Mouse (Mus musculus) intestine, postnatal 0 days (tissue): ENCODE measurements around the gene Pus7l. TPM values are rescaled to one million over a fixed set of nuclear protein-coding genes. Genes with fewer than 3 reads are reported as not detected.

Experiments used
- ATAC-seq: fragments of 200-750 bp; cut with Nextera tagmentation; 2 replicates; pipeline ENCODE4 v1.8.0; 2017; ENCODE audit warnings: mild to moderate bottlenecking, moderate TSS enrichment, moderate library complexity
- H3K27ac ChIP-seq: fragments of 300-500 bp; sonication (generic); 2 replicates; pipeline ENCODE4 v1.5.1; 2014; ENCODE audit warnings: mild to moderate bottlenecking, low read depth, low read length, moderate library complexity
- H3K27me3 ChIP-seq: fragments of 300-500 bp; sonication (generic); replicated peaks from 2 replicates; pipeline ENCODE4 v1.6.1; 2014; ENCODE audit warnings: low read length, mixed read lengths; ENCODE audit not compliant: control insufficient read depth, insufficient read depth
- H3K36me3 ChIP-seq: fragments of 300-500 bp; sonication (generic); 2 replicates; pipeline ENCODE4 v1.6.1; 2014; ENCODE audit warnings: mild to moderate bottlenecking, moderate library complexity; ENCODE audit not compliant: control insufficient read depth, insufficient read depth
- H3K4me1 ChIP-seq: fragments of 300-500 bp; sonication (generic); replicated peaks from 2 replicates; pipeline ENCODE4 v1.6.1; 2014; ENCODE audit warnings: antibody characterized with exemption, low read length, mixed read lengths; ENCODE audit not compliant: control insufficient read depth, insufficient read depth
- H3K4me2 ChIP-seq: fragments of 300-500 bp; sonication (generic); replicated peaks from 2 replicates; pipeline ENCODE4 v1.6.1; 2014; ENCODE audit warnings: low read depth, mild to moderate bottlenecking, moderate library complexity
- H3K4me3 ChIP-seq: fragments of 300-500 bp; sonication (generic); 2 replicates; pipeline ENCODE4 v1.5.1; 2014; ENCODE audit warnings: low read depth, low read length
- H3K9ac ChIP-seq: fragments of 300-500 bp; sonication (generic); 2 replicates; pipeline ENCODE4 v1.6.1; 2014; ENCODE audit warnings: mild to moderate bottlenecking, low read depth, low read length
- H3K9me3 ChIP-seq: fragments of 300-500 bp; sonication (generic); 2 replicates; pipeline ENCODE4 v1.6.1; 2016; ENCODE audit warnings: mixed run types; ENCODE audit not compliant: control insufficient read depth
- CTCF ChIP-seq: sonication (generic); IDR thresholded peaks from 2 replicates; pipeline ENCODE4 v1.5.1; 2016; ENCODE audit warnings: low read depth, mild to moderate bottlenecking, control low read depth, antibody characterized with exemption, moderate library complexity
- WGBS: fragments of 180-500 bp; shearing (Covaris S2); extraction: QIAGEN DNeasy Blood & Tissue Kit; methylation state at CpG from one replicate; pipeline ENCODE4 v1.1.7; 2014; 5-methylcytosine and 5-hydroxymethylcytosine counted together
- polyA plus RNA-seq: library from polyadenylated mRNA; unstranded; fragments of >200 nt; fragmentation: Nextera tagmentation; extraction: Ambion mirVana; gene quantifications from 2 replicates; pipeline ENCODE4 v1.2.1, GENCODE M21; 2015

Pus7l gene
- polyA plus RNA-seq, 1 experiment from 2014 or later = 2.7 TPM

- WGBS = 71% methylated on average over 4 of the region's 4 CpGs
- no peak for ATAC-seq
- peak overlapping the region; percentile 76 for H3K4me2 ChIP-seq
Observed at GRCm38 (mm10) chr15:94544844-94545243, 1.5 kb upstream of the Pus7l start.

DNA sequence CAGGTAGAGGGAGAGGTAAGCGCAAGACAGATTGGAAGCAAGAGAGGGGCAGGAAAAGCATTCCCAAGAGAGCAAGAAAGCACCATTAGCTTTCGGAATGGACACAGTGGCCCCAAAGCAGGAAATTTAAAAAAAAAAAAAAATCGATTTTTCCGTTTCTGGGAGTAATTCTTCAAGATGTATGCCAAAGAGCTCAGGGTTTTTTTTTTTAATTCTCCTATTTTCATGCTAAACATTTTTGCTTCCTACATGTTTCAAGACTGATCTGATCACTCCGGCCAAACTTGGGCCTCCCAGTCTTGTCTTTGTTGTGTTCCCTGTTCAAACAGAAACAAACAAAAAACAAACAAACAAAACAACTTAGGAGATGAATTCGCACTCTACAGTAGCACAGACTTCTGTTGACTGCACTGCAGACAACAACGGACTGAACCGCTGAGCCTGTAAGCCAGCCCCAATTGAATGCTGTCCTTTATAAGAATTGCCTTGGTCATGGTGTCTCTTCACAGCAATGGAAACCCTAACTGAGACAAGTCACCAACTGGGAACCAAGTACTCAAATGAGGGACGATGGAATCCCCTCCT is 797 bp upstream of the Pus7l start:
- H3K4me2 ChIP-seq = peak overlapping the region; percentile 76
- H3K27ac ChIP-seq = peak overlapping the region; percentile 94
- peak overlapping the region; percentile 87 for H3K4me3 ChIP-seq
- TF ChIP-seq CTCF = no peak
- H3K4me1 ChIP-seq = peaks cover 6% of the 10 kb centered on the region; the same call in 1 of the 2 replicates
- 34% methylated on average over 9 of the region's 9 CpGs for WGBS
- ATAC-seq = no peak
- H3K9ac ChIP-seq = peak overlapping the region; percentile 68
- peaks cover 8% of the 10 kb centered on the region for H3K36me3 ChIP-seq
- H3K9me3 ChIP-seq = no peaks in the 10 kb centered on the region
- no peaks in the 10 kb centered on the region for H3K27me3 ChIP-seq

More at GRCm38 (mm10) chr15:94544844-94545243, 1.5 kb upstream of the Pus7l start:
- Histone ChIP-seq H3K4me1 (peaks cover 6% of the 10 kb centered on the region; the same call in 1 of the 2 replicates), H3K27me3 (no peaks in the 10 kb centered on the region), H3K9ac (no peak overlapping the region), H3K9me3 (no peaks in the 10 kb centered on the region), H3K4me3 (no peak overlapping the region), H3K27ac (0 out of 2 replicates have a peak overlapping the region, but pooled peaks have one; percentile 94), H3K36me3 (peaks cover 14% of the 10 kb centered on the region)
- TF ChIP-seq CTCF = no peak

- peak overlapping the region; percentile 76 for H3K4me2 ChIP-seq
- TF ChIP-seq CTCF = no peak
- peaks cover 4% of the 10 kb centered on the region; the same call in 1 of the 2 replicates for H3K36me3 ChIP-seq
- H3K27ac ChIP-seq = peak overlapping the region; percentile 94
- H3K9me3 ChIP-seq = no peaks in the 10 kb centered on the region
- peak overlapping the region; percentile 87 for H3K4me3 ChIP-seq
- ATAC-seq = peak; percentile 80
- H3K9ac ChIP-seq = peak overlapping the region; percentile 32; the same call in 1 of the 2 replicates
- H3K27me3 ChIP-seq = no peaks in the 10 kb centered on the region
- 6% methylated on average over 21 of the region's 22 CpGs for WGBS
- H3K4me1 ChIP-seq = peaks cover 6% of the 10 kb centered on the region; the same call in 1 of the 2 replicates
Observed at GRCm38 (mm10) chr15:94542567-94543408, 559 bp downstream of the Pus7l start.

DNA sequence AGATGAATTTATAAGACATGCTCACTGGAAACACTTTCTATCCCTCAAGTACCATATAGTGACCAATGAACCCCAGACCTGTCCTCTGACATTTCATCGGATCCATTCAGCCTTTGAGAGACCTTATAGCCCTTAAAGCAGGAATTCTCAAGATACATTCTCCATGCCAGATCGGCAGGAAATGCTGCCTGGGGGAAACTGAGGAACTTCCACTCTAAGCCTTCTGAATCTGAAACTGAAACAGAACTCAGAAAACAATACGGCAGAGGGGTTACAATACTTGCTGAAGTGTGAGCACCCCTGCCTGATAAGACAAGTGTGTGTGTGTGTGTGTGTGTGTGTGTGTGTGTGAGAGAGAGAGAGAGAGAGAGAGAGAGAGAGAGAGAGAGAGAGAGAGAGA is 4.1 kb downstream of the Pus7l start:
- peaks cover 4% of the 10 kb centered on the region; the same call in 1 of the 2 replicates for H3K36me3 ChIP-seq
- H3K4me1 ChIP-seq = no peaks in the 10 kb centered on the region
- H3K9ac ChIP-seq = no peak overlapping the region
- H3K4me2 ChIP-seq = no peak overlapping the region
- no peak overlapping the region for H3K4me3 ChIP-seq
- H3K9me3 ChIP-seq = no peaks in the 10 kb centered on the region
- no peak overlapping the region for H3K27ac ChIP-seq
- no peaks in the 10 kb centered on the region for H3K27me3 ChIP-seq
- no peak for ATAC-seq
- TF ChIP-seq CTCF = no peak
- 87% methylated on average over 3 of the region's 3 CpGs for WGBS

DNA sequence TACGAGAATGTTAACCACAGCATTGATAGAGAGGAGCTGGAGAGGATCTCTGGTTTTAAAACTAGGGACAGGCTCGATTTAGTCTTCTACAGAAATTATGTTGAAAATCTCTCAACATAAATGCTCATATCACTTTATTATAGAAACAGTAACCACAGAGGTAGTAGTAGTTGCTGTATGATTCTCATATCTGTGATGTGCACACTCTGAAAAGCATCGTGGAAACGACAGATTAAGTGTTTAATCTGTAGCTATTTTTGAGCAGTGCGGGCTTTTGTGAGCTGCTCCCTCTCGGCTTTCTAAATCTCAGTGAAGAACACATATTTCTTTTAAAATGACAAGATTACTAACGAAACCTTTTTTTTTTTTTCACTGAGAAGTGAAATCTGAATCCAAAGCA is 7.8 kb downstream of the Pus7l start:
- Histone ChIP-seq H3K9ac (no peak overlapping the region), H3K4me2 (no peak overlapping the region), H3K9me3 (no peaks in the 10 kb centered on the region), H3K4me1 (no peaks in the 10 kb centered on the region), H3K36me3 (peaks cover 9% of the 10 kb centered on the region), H3K4me3 (no peak overlapping the region), H3K27me3 (no peaks in the 10 kb centered on the region), H3K27ac (no peak overlapping the region)
- WGBS = 88% methylated on average over 7 of the region's 7 CpGs
- no peak for ATAC-seq
- TF ChIP-seq CTCF = no peak

DNA sequence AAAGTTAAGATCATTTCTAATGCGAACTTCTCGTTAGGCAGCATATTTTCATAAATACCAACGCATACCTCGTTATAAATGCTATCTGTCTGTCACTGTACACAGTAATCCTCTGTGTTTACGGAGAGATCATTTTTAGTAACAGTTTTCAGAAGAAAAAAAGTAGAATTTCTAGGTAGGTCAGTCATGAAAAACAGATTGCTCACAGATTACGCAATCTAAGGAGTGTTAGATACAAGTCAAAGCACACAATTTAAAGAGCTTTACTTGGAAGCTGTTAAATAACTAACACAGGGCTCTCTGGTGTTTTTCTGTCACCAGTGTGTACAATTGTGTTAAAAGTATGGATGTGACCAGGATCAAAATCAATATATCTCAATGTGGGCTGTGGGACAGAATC is 10.4 kb downstream of the Pus7l start:
- TF ChIP-seq CTCF = no peak
- peaks cover 8% of the 10 kb centered on the region for H3K36me3 ChIP-seq
- H3K4me3 ChIP-seq = no peak overlapping the region
- no peak overlapping the region for H3K9ac ChIP-seq
- 65% methylated on average over 6 of the region's 6 CpGs for whole genome bisulfite sequencing
- no peak overlapping the region for H3K27ac ChIP-seq
- no peaks in the 10 kb centered on the region for H3K4me1 ChIP-seq
- H3K4me2 ChIP-seq = no peak overlapping the region
- ATAC-seq = no peak
- no peaks in the 10 kb centered on the region for H3K27me3 ChIP-seq
- no peaks in the 10 kb centered on the region for H3K9me3 ChIP-seq
